Mouse (Mus musculus) testis, adult 2 months (tissue): ENCODE measurements around the gene Rgs3.

Source experiments
- CTCF ChIP-seq: fragments of 200-500 bp; IDR thresholded peaks from 2 replicates; pipeline ENCODE4 v1.5.1; 2012; ENCODE audit warnings: low read depth, mild to moderate bottlenecking, inconsistent platforms, low read length, moderate library complexity; ENCODE audit not compliant: control insufficient read depth, insufficient read depth, insufficient replicate concordance
- POLR2A ChIP-seq: fragments of 200-500 bp; IDR thresholded peaks from 2 replicates; pipeline ENCODE4 v1.6.1; 2012; ENCODE audit warnings: low read depth, mild to moderate bottlenecking, inconsistent platforms, low read length, moderate library complexity; ENCODE audit not compliant: control insufficient read depth

- no peak for TF ChIP-seq POLR2A
- TF ChIP-seq CTCF: no peak
Measured at GRCm38 (mm10) chr4:62677047-62677737, 117.5 kb downstream of the Rgs3 start.
